Mouse (Mus musculus) erythroblast, embryonic 14.5 days (primary cell): ENCODE measurements around the gene Htr7. TPM values are rescaled to one million over a fixed set of nuclear protein-coding genes. Genes with fewer than 3 reads are reported as not detected.
A peak's percentile ranks its signal among the peaks of the same experiment; 100 is the strongest.

Experiments used
- H3K27me3 ChIP-seq: 2 replicates; pipeline ENCODE4 v1.6.1; 2012; ENCODE audit warnings: inconsistent platforms; ENCODE audit not compliant: control insufficient read depth
- H3K36me3 ChIP-seq: 2 replicates; pipeline ENCODE4 v1.6.1; 2012; ENCODE audit warnings: mild to moderate bottlenecking, inconsistent platforms; ENCODE audit not compliant: control insufficient read depth
- H3K4me1 ChIP-seq: 2 replicates; pipeline ENCODE4 v1.6.1; 2012; ENCODE audit warnings: inconsistent platforms; ENCODE audit not compliant: control insufficient read depth
- H3K4me3 ChIP-seq: replicated peaks from 2 replicates; pipeline ENCODE3; 2012; ENCODE audit warnings: moderate library complexity, mild to moderate bottlenecking, inconsistent platforms
- H3K9me3 ChIP-seq: 2 replicates; pipeline ENCODE4 v1.6.1; 2012; ENCODE audit warnings: low read length, inconsistent platforms, mixed read lengths; ENCODE audit not compliant: control insufficient read depth
- GATA1 ChIP-seq: IDR thresholded peaks from 2 replicates; pipeline ENCODE4 v1.6.1; 2012; ENCODE audit warnings: low read length, inconsistent platforms, mixed read lengths
- TAL1 ChIP-seq: IDR thresholded peaks from 3 replicates; pipeline ENCODE4 v1.6.1; 2012; ENCODE audit warnings: low read length, inconsistent platforms, mixed read lengths
- polyA plus RNA-seq: library from polyadenylated mRNA; stranded (reverse); fragments of >175 nt; gene quantifications from 2 replicates; pipeline ENCODE4 v1.2.3, GENCODE M21; 2012

Gene Htr7
- not detected in 2 replicates for polyA plus RNA-seq

DNA sequence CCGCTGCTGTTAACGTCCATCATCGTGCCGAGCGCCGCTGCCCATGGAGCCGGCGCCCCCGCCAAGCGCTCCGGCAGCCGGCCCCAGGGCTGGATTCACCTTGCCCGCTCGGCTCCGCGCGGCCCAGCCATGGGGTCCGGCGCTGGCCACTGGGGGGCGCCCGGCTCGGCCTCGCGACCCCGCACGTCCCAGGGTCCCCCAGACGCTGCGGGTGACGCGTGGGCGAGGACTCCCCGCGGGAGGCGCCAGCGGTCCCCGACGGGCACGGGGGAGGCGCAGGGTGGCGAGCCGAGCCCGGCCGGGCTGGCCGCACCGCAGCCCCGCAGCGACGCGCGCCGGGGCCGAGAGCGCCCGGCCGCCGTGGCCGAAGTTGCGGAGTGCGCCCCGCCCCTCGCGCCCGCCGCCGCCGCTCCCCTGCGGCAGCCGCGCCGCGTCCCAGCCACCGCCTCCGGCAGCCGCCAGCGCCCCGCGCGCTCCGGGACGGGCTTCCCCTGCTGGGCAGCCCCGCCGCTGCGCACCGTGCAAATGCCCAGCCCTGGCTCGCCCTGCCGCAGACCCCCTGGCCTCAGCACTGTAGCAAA is at the start of gene Htr7:
Gene Htr7 (minus strand): TSS at position 277 of the 581 bp plus-strand sequence.
- TF ChIP-seq GATA1 (no peak), TAL1 (no peak)
- H3K9me3 ChIP-seq, result peaks cover 3% of the 10 kb centered on the region; the same call in 1 of the 2 replicates
- peak within 1 kb of the TSS; percentile 6 for H3K4me3 ChIP-seq

DNA sequence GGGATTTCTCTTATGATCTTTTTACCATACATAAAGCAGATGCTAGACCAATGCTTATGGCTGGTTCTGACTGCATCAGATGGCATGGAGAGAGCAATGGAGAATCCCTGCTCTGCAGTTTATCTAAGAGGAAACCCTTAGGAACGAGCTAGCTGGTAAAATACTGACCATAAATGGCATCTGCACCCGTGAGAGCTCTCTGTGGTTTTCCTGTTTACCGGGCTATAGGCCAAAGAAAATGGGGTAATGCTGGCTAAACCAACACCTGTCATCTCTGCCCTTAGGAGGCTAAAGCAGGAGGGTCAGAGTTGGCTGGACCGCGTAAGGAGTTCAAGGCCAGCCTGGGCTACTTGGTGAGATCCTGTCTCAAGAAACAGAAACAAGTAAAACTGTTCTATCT is 46.6 kb upstream of the Htr7 start:
- Histone ChIP-seq H3K9me3 (no peaks in the 10 kb centered on the region), H3K4me3 (no peak overlapping the region), H3K4me1 (no peaks in the 10 kb centered on the region), H3K36me3 (peaks cover 56% of the 10 kb centered on the region), H3K27me3 (no peaks in the 10 kb centered on the region)
- TF ChIP-seq GATA1 (no peak), TAL1 (no peak)

More for the DNA sequence above, at the start of gene Htr7:
- H3K4me1 ChIP-seq, result no peaks in the 10 kb centered on the region
- peaks cover 46% of the 10 kb centered on the region for H3K27me3 ChIP-seq
- no peaks in the 10 kb centered on the region for H3K36me3 ChIP-seq

DNA sequence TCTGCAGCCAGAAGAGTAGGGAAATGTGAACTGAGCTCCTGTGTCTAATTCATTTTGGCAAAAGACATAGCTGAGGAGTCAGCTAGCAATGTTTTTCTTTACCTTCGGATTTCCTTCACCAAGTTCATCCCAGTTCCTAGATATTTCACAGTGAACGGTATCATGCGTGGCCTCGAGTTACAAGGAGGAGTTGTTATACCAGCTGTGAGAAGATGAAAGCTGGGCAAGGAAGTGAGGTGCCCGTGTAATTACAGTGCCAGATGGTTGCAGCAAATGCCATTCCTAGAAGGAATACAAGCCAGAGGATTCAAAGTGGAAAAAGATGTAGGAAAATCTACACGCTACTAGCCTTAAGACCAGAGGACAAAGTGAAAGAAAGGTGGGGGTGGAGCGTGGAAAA is 41.6 kb upstream of the Htr7 start:
- Histone ChIP-seq H3K4me3 (no peak overlapping the region), H3K36me3 (peaks cover 84% of the 10 kb centered on the region), H3K27me3 (no peaks in the 10 kb centered on the region), H3K9me3 (no peaks in the 10 kb centered on the region), H3K4me1 (no peaks in the 10 kb centered on the region)
- TF ChIP-seq GATA1, result no peak
- no peak for TF ChIP-seq TAL1

DNA sequence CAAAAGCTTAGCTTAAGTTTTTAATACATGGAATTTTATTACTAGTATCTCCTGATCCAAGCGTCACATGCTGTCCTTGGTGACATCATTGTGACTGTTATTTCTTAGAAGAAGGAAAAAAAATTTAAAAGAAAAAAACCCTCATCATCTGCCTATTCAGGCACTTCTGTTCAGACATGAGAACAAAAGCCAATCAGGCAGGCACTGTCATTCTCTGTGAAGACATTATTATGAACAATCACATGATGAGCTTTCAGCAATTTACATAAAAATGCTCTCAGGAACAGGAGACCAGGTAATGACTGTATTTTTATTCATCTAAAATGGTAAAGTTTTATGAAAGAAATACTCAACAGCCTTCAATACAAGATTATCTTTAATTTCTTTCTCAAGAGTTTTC is 41.0 kb upstream of the Htr7 start:
- no peaks in the 10 kb centered on the region for H3K27me3 ChIP-seq
- no peak overlapping the region for H3K4me3 ChIP-seq
- H3K36me3 ChIP-seq, result peaks cover 84% of the 10 kb centered on the region
- TF ChIP-seq TAL1 (no peak), GATA1 (no peak)
- H3K9me3 ChIP-seq, result no peaks in the 10 kb centered on the region
- no peaks in the 10 kb centered on the region for H3K4me1 ChIP-seq

DNA sequence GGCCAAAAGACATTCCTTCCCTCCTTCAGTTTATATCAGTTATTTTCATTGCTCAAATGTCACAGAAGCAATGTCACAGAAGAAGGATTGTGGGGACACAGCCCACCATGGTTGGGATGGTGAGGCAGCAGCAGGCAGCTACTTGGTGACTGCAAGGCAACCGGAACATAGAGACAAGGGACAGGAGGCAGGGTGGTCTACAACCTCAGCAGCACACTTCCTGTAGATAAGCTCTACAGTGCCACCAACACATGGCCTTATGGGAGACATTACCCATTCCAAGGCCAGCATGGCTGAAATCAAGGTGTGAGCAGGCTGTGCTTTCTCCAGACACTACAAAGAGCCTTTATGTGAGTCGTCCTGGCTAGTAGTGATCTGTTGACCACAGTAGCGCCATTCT is 39.9 kb upstream of the Htr7 start:
- peaks cover 86% of the 10 kb centered on the region for H3K36me3 ChIP-seq
- H3K27me3 ChIP-seq, result no peaks in the 10 kb centered on the region
- no peaks in the 10 kb centered on the region for H3K4me1 ChIP-seq
- no peak overlapping the region for H3K4me3 ChIP-seq
- TF ChIP-seq TAL1, result no peak
- TF ChIP-seq GATA1, result no peak
- H3K9me3 ChIP-seq, result no peaks in the 10 kb centered on the region

DNA sequence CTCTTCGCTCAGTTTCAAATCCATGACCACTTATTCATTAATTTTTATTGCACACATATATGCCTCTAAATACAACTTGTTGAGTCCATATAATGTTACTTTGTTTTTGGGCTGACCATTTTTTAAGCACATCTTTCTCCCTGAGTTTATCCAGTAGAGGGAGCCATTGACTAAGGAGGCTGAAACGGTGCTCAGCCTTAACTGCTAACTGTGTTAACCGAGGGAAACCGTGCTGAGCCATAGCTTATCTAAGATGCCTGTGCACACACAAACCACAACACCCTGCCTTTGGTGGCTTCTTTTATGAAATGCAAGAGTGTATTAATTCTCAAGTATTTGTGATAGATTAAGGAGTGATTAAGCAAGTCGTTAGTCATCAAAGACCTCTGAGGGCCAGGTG is 33.5 kb upstream of the Htr7 start:
- Histone ChIP-seq H3K4me3 (no peak overlapping the region), H3K27me3 (no peaks in the 10 kb centered on the region), H3K36me3 (peaks cover 77% of the 10 kb centered on the region), H3K9me3 (no peaks in the 10 kb centered on the region), H3K4me1 (no peaks in the 10 kb centered on the region)
- TF ChIP-seq TAL1 (no peak), GATA1 (no peak)

DNA sequence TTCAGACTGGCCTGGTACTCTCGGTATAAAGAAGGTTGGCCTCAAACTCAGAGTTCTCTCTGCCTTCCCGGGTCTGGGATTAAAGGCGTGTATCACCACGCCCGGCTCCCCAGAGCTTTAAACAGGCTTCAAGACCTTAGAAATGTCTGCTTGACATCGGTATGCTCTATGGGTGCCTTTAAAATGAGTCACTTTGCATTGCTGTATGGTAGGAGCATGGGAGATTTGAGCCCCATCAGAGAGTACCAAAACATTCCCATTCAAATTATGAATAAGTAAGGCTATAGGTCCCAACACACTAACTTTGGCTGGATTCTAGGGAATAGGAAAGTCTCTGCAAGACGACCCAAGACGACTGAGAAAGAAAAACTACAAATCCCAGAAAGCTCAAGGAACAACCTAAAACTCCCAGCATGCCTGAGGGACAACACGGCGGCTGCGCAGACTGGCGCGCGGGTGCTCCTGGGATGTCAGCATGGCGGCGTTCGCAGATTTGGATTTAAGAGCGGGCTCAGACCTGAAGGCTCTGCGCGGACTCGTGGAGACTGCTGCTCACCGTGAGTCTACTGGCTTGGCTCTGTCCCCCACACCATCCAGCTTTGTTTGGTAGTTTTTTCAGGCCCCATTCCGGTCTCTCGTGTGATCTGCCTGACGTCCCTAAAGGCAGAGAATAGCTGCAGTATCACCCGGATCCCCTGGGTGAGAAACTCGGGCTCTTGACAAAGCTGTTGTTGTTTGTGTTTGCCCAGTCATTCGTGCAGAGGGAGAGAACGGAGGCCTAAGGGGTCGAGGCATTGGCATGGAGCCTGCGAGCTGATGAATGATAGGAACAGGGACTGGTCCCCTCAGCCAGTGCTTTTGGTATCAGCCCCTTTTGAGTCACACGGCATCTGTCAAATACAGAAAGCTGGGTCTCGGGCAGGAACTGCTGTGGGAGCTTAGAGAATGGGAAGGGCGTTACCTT is 26.2 kb upstream of the Htr7 start, which contains the start of gene Rpp30:
Gene Rpp30 (plus strand): TSS at position 455 of the 964 bp plus-strand sequence.
- H3K4me3 ChIP-seq, result peak within 1 kb of the TSS; percentile 87
- no peaks in the 10 kb centered on the region for H3K9me3 ChIP-seq
- H3K36me3 ChIP-seq, result peaks cover 18% of the 10 kb centered on the region
- H3K4me1 ChIP-seq, result peaks cover 22% of the 10 kb centered on the region
- TF ChIP-seq GATA1 (no peak), TAL1 (no peak)
- H3K27me3 ChIP-seq, result peaks cover 14% of the 10 kb centered on the region

DNA sequence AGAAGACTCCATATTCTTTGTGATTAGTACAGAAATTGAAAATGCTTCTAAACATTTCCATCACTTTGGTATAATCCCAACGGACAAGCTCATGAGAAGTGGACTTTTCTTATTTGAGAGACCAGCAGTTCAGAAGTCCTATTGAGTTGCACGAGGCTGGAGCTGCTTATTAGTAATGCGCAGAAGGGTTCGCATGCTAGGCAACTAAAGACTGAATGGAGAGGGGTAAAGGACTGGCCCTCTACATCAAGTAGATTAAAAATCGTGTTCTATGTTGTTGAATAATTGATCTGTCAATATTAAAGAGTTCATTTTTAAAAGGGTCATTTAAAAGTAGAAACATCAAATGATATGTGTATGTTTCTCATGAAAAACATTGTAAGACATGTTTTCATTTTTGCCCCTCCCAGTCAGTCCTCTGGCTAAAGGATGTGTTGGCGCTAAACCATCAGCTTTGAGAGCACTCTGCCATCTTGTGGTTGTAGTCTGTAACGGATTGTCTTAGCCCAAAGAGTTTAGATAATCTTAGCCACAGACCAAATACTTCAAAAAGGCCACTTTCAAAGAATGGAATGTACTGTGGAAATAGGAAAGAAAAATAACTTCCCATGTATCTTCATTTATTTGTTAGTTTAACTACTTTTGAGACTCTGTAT is 25.4 kb upstream of the Htr7 start:
- TF ChIP-seq TAL1 (no peak), GATA1 (no peak)
- Histone ChIP-seq H3K27me3 (peaks cover 14% of the 10 kb centered on the region), H3K4me3 (peak overlapping the region; percentile 87), H3K4me1 (peaks cover 22% of the 10 kb centered on the region), H3K9me3 (no peaks in the 10 kb centered on the region), H3K36me3 (peaks cover 10% of the 10 kb centered on the region)

DNA sequence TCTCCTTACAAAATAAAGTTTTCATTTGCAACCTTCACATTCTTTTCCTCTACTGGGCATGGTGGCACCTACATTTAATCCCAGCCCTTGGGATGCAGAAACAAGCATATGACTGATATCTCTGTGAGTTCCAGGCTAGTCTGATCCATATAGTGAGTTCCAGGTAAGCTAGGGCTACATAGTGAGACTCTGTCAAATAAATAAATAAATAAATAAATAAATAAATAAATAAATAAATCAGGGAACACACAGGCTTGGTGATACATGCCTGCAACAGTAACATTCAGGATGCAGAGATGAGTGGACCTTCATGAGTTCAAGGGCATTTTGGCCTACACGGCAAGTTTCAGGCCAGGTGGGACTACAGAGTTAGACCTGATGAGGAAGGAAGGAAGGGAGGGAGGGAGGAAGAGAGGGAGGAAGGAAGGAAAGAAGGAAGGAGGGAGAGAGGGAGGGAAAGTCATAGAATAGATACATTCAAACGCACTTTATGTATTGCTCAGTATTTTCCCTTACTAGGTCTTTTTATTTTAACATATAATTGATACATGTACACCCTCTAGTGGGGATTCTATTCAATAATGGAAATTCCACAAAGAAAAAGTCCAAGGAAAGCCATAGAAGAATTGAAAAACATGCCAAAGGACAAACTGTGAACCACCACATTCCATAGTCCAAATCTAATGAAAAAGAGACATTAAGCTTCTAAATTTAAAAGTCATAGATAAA is 5.7 kb upstream of the Htr7 start:
- no peaks in the 10 kb centered on the region for H3K9me3 ChIP-seq
- TF ChIP-seq GATA1 (no peak), TAL1 (no peak)
- H3K4me3 ChIP-seq, result no peak overlapping the region
- H3K27me3 ChIP-seq, result peaks cover 15% of the 10 kb centered on the region
- no peaks in the 10 kb centered on the region for H3K4me1 ChIP-seq
- H3K36me3 ChIP-seq, result no peaks in the 10 kb centered on the region
